Mouse (Mus musculus) adrenal gland, postnatal 25 days (tissue): Measurements from ENCODE around the gene Rftn1. TPM values are rescaled to one million over a fixed set of nuclear protein-coding genes. Genes with fewer than 3 reads are reported as not detected.
"Not testable (repeated sequence)": the region's sequence is repeated elsewhere in the genome, so short reads cannot be mapped to it uniquely, and the experiment has no call there.

ENCODE experiments used
- DNase-seq: peaks from one replicate; pipeline ENCODE4 v3.0.0; 2021; ENCODE audit warnings: mixed read lengths
- total RNA-seq: library from RNA; stranded (reverse); gene quantifications from 2 replicates; pipeline ENCODE4 v1.2.3, GENCODE M21; 2021

The Rftn1 gene
- total RNA-seq, 1 experiment from 2014 or later, result 7.7 TPM

DNA sequence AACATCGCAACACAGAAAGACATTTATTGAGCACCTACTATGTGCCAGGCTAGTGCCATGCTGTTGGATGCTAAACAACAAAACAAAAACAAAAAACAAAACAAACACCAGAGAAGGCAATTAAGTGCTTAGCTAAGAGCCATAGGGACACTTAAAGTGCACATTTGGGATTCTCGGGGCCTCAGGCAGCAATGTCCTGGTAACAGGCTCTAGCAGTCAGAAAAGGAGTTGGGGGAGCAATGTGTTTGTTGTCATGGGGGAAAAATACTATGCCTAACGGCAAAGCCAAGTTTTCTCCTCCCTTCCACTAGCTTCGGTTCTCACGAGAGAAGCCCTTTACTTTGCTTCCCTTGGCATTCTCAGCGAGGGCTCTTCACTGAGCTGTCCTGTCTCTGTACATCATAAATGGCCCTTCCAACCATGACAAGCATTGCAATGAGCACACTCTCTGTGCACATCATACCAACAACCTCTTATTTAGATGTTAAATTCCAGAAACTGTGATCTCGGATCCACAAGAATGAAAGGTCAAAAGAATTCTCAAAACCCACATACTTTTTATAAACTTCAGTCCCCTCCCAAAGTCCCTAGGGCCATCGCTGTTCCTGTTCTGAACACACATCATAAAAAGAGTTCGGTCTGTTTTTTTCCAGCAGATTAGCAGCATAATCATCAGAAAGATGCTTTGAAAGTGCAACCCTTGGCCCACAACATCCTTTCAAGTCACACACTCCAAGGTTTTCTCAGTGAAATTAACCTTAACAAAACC is 63.2 kb downstream of the Rftn1 start:
- DNase-seq, result no peak

DNA sequence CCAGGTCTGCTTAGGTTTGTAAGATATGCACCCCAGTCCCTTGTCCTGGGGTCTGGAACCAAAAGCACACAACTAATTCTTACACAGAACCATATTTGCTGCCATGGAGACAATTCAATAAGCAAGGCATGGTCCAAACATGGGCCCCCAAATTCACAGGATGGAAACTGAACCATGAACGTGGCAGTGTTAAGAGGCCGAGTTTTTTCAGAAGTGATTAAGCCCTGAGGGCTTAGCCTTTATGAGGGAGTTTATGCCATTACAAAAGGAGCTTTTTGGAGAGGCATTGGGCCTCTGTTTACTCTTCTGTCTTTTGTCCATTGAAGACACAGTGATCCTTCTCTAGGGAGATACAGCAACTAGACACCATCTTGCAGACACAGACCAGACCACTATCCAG is 63.9 kb downstream of the Rftn1 start:
- no peak for DNase-seq

DNA sequence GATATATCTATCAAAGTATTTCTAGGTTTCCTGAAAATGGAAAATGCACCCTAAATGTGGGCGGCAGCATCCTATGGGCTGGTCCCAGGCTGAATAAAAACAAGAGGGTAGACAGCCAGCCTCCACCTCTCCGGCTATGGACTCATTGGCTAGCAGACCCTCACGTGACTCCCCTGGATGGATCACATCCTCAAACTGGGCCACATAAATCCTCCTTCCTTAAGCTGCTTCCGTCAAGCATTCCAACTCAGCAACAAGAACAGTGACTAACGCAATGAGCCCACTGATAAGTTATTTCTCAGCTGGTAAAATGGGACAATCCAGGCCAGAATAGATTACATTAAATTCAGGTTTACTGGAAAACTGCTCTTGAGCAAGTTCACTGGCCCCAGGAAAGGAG is 64.6 kb downstream of the Rftn1 start:
- DNase-seq, result no peak

DNA sequence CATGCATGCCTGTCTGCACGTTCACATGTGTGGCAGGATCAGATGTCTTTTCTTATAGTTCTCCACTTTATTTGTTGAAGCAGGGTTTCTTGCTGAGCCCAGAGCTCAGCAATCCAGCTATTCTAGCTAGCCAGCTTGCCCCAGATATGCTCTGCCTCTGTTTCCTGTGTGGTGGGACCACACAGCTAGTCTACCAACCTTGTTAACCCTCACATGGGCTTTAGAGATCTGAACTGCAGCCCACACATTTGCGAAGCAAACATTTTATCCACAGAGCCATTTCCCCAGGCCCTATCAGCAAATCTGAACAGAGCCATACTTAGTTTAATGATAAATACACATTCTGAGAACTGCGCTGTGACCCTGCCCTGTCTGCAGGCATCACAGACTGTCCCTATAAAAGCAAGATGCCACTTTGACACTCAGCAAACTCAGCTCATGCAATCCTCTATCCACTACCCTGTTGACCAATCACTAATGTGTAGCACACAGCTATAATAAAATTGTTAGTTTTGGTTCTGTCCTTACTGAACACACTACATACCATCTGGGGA is 65.2 kb downstream of the Rftn1 start:
- DNase-seq, result no peak

DNA sequence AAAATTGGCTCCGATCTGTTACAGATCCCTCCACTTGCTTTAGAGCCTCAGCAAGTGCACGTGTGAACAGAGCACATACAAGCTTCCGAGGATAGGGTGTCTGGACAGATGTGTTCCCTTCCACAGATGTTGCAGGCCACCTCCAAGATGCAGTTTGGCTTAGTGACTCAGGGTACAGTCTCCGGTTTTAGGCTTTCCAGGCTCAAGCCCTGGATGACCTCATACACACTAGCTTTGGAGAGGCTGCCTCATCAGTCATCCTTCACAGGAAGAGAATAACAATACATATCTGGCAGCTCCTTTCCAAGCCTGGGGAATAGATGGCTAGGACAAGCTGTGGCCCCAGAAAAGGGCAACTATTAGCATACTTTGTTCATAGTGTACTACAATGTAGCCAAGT is 65.8 kb downstream of the Rftn1 start:
- no peak for DNase-seq

DNA sequence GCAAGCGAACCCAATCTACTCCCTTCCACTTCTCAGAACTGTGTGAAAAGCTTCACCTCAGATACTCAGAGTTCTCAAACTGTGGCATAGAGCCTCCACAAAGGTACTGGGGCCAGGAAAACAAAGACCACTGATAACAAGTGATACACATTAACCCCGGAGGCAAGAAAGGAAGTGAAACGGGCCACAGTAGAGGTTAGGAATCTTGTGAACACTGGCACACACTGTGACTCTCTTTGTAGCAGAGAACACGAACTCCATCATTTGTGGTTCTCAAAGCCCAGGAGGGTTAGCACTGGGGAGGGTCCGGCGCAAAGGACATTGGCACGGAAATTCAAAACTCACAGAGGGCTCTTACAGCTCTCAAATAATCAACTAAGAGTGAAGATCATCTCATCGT is 67.9 kb downstream of the Rftn1 start:
- no peak for DNase-seq

DNA sequence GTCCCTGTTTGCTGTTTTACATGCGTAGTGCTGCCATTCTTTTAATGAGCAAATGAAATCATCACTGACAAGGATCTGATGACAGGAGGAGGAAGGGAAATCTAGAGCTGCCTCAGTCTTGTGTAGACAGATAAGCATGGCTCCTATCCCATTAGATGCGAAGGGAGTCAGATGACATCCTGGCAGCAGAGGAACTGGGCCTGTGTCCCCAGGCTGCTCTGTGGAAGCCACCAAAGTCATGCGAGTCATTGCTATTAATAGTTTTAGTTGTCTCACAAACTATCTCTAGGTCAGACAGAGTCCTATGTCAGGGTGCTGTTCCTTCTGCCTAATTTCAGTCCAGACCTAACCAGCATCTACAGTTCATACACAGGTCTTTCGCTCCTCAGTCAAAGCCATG is 70.4 kb downstream of the Rftn1 start:
- DNase-seq, result no peak

DNA sequence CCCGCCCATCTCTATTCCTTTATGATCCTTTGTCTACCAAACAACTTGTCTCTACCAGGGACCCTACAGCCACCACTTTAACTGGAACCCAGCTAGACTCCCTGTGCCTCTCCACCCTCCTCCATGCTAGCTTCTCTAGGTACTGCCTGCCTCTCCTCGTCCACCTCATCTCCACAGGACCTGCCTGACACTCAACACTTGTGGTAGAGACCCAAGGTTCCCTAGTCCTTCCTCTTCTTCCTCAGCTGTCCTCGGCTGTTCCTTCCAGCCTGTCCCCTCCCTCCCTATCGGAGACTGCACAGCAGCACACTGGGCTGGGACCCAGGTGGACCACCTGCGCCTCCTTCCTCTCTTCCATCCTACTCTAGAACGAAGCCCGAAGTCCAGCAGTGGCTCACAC is 73.0 kb downstream of the Rftn1 start:
- no peak for DNase-seq

DNA sequence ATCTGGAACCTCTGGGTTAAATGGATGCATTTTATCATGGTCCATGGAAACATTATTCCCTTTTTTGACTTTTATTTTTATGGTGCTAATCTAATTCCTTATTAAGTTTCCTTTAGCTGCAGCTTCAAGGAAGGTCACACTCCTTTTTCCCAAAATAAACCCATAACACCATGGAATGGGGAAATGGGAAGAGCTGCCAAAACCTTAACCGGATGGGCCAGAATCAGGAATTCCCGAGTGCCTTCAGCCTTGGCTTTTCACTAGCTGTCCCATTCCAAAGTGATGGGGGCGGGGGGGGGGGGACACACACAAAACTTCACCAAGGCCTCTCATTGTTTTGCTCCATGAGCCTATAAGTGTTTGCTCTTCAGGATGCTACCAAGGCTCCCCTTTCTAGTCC is 73.5 kb downstream of the Rftn1 start:
- no peak for DNase-seq

DNA sequence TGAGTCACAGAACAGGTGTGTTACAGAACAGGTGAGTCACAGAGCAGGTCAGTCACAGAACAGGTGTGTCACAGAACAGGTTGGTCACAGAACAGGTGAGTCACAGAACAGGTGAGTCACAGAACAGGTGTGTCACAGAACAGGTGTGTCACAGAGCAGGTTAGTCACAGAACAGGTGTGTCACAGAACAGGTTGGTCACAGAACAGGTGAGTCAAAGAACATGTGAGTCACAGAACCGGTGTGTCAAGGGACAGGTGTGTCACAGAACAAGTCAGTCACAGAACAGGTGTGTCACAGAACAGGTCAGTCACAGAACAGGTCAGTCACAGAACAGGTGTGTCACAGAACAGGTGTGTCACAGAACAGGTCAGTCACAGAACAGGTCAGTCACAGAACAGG is 74.1 kb downstream of the Rftn1 start:
- DNase-seq, result not testable (repeated sequence)

DNA sequence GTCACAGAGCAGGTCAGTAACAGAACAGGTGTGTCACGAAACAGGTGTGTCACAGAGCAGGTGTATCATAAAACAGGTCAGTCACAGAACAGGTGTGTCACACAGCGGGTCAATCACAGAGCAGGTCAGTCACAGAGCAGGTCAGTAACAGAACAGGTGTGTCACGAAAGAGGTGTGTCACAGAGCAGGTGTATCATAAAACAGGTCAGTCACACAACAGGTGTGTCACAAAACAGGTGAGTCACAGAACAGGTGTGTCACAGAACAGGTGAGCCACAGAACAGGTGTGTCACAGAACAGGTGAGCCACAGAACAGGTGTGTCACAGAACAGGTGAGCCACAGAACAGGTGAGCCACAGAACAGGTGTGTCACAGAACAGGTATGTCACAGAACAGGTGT is 74.8 kb downstream of the Rftn1 start:
- not testable (repeated sequence) for DNase-seq

DNA sequence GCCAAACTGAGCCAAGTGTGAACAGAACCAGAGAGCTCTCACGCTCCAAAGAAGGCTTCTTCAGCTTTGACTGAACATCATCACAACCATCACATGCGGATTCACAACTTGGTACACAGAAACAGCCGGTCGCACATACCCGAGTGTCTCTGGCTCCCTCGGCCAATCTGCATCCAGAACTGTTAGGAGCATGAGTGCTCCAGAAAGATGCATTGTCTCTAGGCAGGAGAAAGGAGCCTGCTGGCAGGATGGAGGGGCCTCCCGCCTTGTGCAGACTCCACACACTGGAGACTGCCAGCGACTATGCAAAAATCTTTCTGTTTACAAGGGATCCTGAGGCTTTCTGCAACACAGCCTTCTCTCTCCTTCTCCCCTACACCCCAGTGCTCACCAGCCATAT is 75.8 kb downstream of the Rftn1 start:
- no peak for DNase-seq

DNA sequence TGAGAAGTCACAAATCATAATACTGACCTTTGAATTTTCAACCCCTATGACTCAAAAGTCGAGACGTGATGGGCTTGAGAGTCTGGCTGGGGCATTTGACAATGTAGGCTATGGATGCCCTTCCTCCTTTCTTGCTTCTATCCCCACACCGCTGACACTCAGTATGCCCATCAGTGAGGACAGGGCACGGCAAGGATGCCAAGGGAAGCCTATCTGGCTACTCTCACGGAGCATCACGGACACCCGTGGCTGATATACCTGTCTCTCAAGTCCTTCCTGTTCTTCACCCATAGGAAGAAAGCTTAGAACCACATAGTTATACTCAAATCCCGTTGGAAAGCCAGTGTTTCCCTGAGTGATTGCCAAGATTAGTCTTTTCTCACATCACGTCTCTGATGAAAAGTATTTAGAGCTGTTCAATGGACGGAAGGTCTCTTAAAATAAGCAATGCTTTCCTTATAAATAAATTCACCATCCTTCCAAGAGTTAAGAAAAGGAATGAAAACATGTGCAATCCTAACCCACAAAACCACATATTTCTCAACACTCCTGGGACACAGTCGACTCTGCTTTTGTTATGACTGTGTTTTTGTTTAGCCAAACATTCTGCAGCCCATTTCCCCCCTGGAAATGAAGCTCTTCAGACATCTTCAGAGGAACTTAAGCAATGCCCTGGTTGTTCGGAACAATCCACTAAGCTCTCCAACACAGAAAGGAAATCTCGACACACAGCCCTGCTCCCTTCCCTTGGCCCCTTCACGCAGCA is 79.6 kb downstream of the Rftn1 start:
- DNase-seq, result no peak

DNA sequence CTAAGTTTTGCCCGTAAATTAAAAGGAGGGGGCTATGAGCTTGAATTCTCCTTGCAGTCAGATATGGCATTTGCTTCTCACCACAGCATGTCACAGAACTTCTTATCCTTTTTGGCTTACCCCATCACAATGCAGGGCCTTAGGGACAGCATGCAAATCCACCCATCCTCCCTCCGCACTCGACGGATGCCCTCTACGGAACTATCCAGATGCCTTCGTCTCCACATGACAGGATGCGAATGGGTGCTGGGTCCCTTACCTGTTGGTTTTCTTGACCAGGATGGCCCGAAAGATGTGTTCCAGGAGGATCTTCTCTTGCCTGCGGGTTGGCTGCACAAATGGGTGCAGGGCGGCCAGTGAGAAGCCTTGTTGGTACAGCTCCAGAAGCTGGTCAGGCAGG is 83.7 kb downstream of the Rftn1 start:
- DNase-seq, result no peak

DNA sequence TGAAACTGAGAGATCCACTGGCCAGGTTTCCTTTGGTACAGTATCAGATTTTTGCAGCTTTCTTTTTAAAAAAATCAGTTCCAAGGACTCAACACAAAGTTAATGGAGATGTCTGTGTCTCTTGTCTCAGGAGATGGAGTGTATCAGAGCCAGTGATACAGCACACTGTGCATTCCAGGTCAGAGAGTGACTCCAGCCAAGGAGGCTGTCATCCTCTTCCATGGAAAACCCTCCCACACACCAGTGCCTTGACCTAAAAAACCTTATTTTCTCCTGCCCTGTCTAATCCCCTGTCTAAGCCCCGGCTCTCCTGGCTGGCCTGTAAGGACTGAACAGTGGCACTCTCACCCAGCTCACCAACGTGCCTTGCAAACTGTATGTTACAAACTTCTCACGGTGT is 86.3 kb downstream of the Rftn1 start:
- DNase-seq, result no peak

DNA sequence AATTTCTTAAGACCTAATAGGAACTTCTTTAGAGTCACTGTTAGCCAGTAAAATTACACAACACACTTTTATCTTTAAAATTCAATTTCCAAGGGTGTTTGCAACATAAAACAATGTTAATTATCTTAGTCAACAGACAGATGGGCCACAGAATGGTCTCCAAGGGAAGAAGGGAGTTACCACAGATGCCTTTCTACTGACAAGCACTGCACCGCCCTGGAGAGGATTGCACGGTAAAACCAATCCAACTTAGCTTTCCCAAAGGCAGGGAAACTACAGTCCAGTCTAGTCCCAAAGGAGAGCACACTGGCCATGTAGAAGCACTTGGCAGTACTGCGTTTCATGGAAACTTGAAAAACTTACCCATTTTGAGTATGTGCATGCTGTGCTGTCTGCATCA is 89.1 kb downstream of the Rftn1 start:
- DNase-seq, result no peak

DNA sequence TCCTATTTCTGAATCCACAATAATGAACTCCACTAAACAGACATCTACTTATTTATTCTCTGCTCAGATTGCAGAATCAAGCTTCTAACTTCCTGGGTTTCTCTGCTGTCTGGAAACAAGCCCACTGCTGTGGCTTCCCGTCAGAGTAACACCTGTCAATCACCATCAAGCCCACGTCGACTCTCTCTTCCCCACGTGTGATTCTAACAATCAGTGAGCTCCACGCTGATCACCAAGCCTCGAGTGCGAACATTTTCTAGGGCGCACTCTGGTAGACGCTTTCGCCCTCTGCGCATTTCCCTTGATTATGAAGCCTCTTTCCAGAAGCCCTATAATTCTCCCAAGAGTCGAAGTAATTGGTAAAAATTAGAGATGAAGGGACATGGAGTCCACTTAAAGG is 90.4 kb downstream of the Rftn1 start:
- no peak for DNase-seq

DNA sequence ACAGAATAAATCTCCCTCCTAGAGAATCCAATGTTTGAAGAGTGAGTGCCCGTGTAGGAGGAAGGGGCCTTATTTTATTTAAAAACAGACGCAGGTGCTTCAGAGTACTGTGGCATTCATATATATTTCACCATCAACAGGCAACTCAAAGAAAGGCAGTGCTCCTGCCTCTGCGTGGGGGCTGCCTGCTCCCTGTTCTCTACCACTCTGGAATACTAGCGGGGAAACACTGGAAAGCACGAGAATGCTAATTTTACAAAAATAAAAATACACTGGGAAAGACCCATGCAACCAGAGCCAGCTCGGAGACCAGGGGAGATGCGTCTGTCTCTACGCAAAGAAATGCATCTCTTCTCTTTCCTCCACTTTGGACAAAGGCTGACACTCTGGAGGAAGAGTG is 91.1 kb downstream of the Rftn1 start:
- no peak for DNase-seq

DNA sequence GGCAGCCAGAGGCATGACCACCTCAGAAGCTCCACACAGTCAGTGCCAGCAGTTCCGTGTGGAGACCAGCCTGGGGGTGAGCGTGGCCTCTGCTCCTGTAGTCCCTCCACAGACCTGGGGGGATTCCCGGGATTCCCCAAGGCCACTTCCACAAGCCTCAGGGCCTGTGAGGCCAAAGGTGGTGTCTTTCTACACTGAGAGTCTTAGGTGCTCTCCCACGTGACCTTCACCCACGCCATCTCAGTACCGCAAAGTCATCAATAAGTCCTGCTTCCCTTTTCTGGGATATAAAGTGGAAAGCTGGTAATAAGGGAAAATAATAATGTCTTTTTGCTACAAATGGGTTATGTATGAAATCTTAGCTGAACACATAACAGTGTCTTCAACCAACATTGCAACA is 92.2 kb downstream of the Rftn1 start:
- DNase-seq, result no peak

DNA sequence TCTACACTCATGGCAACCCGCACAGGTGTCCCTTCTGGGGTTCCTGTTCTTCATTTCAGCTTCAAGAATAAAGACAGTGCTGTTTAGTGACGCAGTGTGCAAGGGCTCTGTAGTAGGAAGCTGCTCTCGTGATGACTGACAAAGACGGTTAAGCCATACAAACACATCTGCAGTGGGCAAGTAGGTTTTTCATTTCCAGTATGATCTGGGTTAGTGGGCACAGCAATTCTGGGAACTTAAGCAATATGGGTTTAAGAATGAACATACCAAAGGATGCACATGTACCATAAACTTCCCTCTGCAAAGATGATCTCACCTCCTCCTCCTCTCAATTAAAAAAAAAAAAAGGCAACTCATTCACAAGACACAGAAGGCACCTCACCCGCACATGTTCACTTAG is 92.6 kb downstream of the Rftn1 start:
- no peak for DNase-seq

DNA sequence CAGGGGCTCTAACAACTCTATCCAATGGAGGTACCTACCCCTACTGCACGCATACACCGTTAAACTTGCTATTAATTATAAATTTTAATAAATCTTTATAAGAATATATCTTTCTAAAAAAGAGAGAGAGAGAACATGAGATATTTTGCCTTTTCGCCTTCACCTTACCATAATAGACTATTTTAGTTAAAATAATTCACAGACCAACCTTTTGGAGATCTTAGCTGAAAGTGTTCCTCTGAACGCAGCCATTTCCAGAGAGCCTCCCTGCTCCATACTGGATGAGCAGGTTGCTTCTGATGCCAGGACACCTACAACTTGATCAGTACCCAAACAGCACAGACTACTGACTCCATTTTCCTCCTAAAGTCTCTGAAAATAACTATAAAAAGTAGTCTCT is 94.2 kb downstream of the Rftn1 start:
- no peak for DNase-seq

DNA sequence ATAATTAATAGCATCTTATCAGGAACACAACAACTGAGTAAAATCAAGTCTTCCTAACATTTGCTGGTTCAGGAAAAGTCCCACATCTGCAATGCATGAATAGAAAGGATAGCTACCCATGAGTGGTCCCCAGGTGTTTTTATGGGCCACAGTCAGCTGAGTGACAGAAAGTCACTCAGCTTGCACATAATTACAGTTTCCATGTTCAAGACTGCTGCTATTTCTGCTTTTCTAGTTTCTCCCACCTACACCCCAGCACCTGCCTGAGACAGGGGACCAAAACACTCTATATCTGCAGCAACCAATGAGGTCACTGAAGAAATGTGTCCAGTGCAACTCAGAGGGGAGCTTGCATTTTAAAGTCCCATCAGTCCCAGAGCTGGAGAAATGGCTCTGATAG is 95.9 kb downstream of the Rftn1 start:
- no peak for DNase-seq

DNA sequence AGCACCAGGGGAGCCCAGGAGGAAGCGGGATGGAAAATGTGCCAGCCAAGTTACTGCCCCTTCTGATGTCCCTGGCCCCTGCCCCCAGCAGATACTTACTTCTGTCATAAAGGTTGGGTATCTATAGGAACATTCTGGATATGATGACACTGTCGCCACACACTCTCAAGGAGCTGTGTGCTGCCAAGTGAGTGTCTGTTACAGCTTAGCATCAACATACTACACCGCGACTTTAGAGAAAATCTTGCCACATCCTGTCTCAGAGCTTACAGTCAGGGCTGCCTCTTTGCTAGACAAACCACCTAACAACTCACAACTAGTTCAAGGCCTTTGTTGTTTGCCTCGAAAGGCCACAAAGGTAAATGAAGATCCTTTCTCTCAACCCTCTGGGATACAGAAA is 96.4 kb downstream of the Rftn1 start:
- no peak for DNase-seq

DNA sequence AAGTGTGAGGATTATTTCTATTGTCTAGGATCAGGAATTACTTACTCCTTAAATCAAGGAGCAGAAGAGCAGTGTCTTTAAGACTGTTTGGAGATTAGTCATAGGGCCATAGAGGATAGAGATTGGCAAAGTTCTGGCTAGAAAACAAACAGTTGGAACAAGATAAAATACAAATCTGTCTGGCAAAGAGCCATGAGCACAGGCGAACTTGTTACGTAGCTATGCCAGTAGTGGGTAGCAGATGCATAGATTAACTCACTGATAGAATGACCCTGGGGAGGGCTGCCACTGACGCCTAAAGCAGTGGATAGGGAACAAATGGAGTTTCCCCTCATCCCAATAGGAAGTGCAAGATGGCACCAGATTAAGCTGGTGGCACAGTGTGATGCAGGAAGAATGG is 97.1 kb downstream of the Rftn1 start:
- DNase-seq, result no peak
